Mouse (Mus musculus) frontal cortex, adult (tissue): ENCODE data around the gene Lrrc46.
A peak's percentile ranks its signal among the peaks of the same experiment; 100 is the strongest.

Experiments
- ATAC-seq: cut with Nextera tagmentation; 2 replicates; pipeline ENCODE4 v1.9.2; 2017; ENCODE audit warnings: mild to moderate bottlenecking, moderate library complexity, mixed read lengths; ENCODE audit not compliant: low TSS enrichment

Lrrc46 gene

GRCm38 (mm10) chr11:97013121-97013670, 28.0 kb downstream of the Lrrc46 start, which contains the start of gene Sp6:
Gene Sp6, plus strand, starts transcription at chr11:97013394.
- ATAC-seq, result no peak

- no peak for ATAC-seq
Observed at GRCm38 (mm10) chr11:97009198-97009790, 31.9 kb downstream of the Lrrc46 start.

GRCm38 (mm10) chr11:97007093-97007794, 34.0 kb downstream of the Lrrc46 start:
- no peak for ATAC-seq

GRCm38 (mm10) chr11:97003170-97003569, 38.0 kb downstream of the Lrrc46 start:
- no peak for ATAC-seq

- ATAC-seq, result no peak
Observed at GRCm38 (mm10) chr11:96997380-96997956, 43.7 kb downstream of the Lrrc46 start.

- no peak for ATAC-seq
Observed at GRCm38 (mm10) chr11:96996773-96997379, 44.3 kb downstream of the Lrrc46 start.

- no peak for ATAC-seq
Observed at GRCm38 (mm10) chr11:96995836-96996772, 45.1 kb downstream of the Lrrc46 start.

- no peak for ATAC-seq
Observed at GRCm38 (mm10) chr11:96995031-96995430, 46.2 kb downstream of the Lrrc46 start.

GRCm38 (mm10) chr11:96992722-96993311, 48.4 kb downstream of the Lrrc46 start:
- no peak for ATAC-seq

- peak; percentile 73 for ATAC-seq
Observed at GRCm38 (mm10) chr11:96991501-96991900, 49.7 kb downstream of the Lrrc46 start.

- ATAC-seq, result peak; percentile 46; the same call in 1 of the 2 replicates
Observed at GRCm38 (mm10) chr11:96987873-96988655, 53.1 kb downstream of the Lrrc46 start.

GRCm38 (mm10) chr11:96986463-96986862, 54.7 kb downstream of the Lrrc46 start:
- ATAC-seq, result no peak

GRCm38 (mm10) chr11:96984903-96985302, 56.3 kb downstream of the Lrrc46 start:
- no peak for ATAC-seq
